Mouse (Mus musculus) megakaryocyte, embryonic 14.5 days (primary cell): ENCODE data around the gene Tmem132c. TPM values are rescaled to one million over a fixed set of nuclear protein-coding genes. Genes with fewer than 3 reads are reported as not detected.

Source experiments
- H3K27me3 ChIP-seq: replicated peaks from 2 replicates; pipeline ENCODE3; 2012; ENCODE audit warnings: inconsistent platforms
- H3K36me3 ChIP-seq: replicated peaks from 2 replicates; pipeline ENCODE3; 2012; ENCODE audit warnings: low read length, inconsistent platforms, mixed read lengths
- H3K4me1 ChIP-seq: 2 replicates; pipeline ENCODE4 v1.6.1; 2012; ENCODE audit warnings: inconsistent platforms
- H3K4me3 ChIP-seq: replicated peaks from 2 replicates; pipeline ENCODE3; 2012; ENCODE audit warnings: moderate library complexity, mild to moderate bottlenecking, inconsistent platforms
- H3K9me3 ChIP-seq: 2 replicates; pipeline ENCODE4 v1.6.1; 2012; ENCODE audit warnings: inconsistent platforms
- FLI1 ChIP-seq: IDR thresholded peaks from 2 replicates; pipeline ENCODE4 v1.6.1; 2012; ENCODE audit warnings: low read length, inconsistent platforms, mixed read lengths
- GATA1 ChIP-seq: IDR thresholded peaks from 3 replicates; pipeline ENCODE4 v1.6.1; 2012; ENCODE audit warnings: mixed read lengths, low read length, inconsistent platforms, borderline replicate concordance
- polyA plus RNA-seq: library from polyadenylated mRNA; stranded (reverse); fragments of >175 nt; gene quantifications from 2 replicates; pipeline ENCODE4 v1.2.3, GENCODE M21; 2012; ENCODE audit warnings: low replicate concordance; ENCODE audit not compliant: insufficient read depth

The Tmem132c gene
- polyA plus RNA-seq, 1 experiment: not detected

- Histone ChIP-seq H3K4me1 (peaks cover 60% of the 10 kb centered on the region), H3K36me3 (peaks cover 70% of the 10 kb centered on the region), H3K27me3 (no peaks in the 10 kb centered on the region), H3K4me3 (no peak overlapping the region), H3K9me3 (no peaks in the 10 kb centered on the region)
- TF ChIP-seq FLI1: no peak
- TF ChIP-seq GATA1: no peak
Measured at GRCm38 (mm10) chr5:127607507-127607906, 365.9 kb downstream of the Tmem132c start.

GRCm38 (mm10) chr5:127609191-127609714 is 367.6 kb downstream of the Tmem132c start:
- Histone ChIP-seq H3K36me3 (peaks cover 60% of the 10 kb centered on the region), H3K4me3 (peak overlapping the region; percentile 54), H3K4me1 (peaks cover 72% of the 10 kb centered on the region), H3K9me3 (no peaks in the 10 kb centered on the region), H3K27me3 (no peaks in the 10 kb centered on the region)
- TF ChIP-seq FLI1: no peak
- no peak for TF ChIP-seq GATA1

GRCm38 (mm10) chr5:127610787-127611509 is 369.3 kb downstream of the Tmem132c start:
- Histone ChIP-seq H3K4me3 (peak overlapping the region; percentile 73), H3K36me3 (peaks cover 43% of the 10 kb centered on the region), H3K27me3 (no peaks in the 10 kb centered on the region), H3K4me1 (peaks cover 89% of the 10 kb centered on the region), H3K9me3 (no peaks in the 10 kb centered on the region)
- no peak for TF ChIP-seq FLI1
- no peak for TF ChIP-seq GATA1

GRCm38 (mm10) chr5:127611881-127612280 is 370.3 kb downstream of the Tmem132c start:
- TF ChIP-seq GATA1: no peak
- no peak for TF ChIP-seq FLI1
- Histone ChIP-seq H3K4me3 (peak overlapping the region; percentile 73), H3K4me1 (peaks cover 94% of the 10 kb centered on the region)

GRCm38 (mm10) chr5:127612397-127612796 is 370.8 kb downstream of the Tmem132c start:
- H3K27me3 ChIP-seq: no peaks in the 10 kb centered on the region
- no peaks in the 10 kb centered on the region for H3K9me3 ChIP-seq
- peaks cover 91% of the 10 kb centered on the region for H3K4me1 ChIP-seq
- H3K4me3 ChIP-seq: peak overlapping the region; percentile 17
- no peak for TF ChIP-seq GATA1
- no peak for TF ChIP-seq FLI1
- peaks cover 29% of the 10 kb centered on the region for H3K36me3 ChIP-seq

More at GRCm38 (mm10) chr5:127611881-127612280, 370.3 kb downstream of the Tmem132c start:
- no peaks in the 10 kb centered on the region for H3K9me3 ChIP-seq
- H3K27me3 ChIP-seq: no peaks in the 10 kb centered on the region
- H3K36me3 ChIP-seq: peaks cover 34% of the 10 kb centered on the region
